Mouse (Mus musculus) lung, postnatal 0 days (tissue): ENCODE data around the gene Nat8f4.

Experiments used
- CTCF ChIP-seq: IDR thresholded peaks from 2 replicates; pipeline ENCODE4 v1.5.1; 2016; ENCODE audit warnings: antibody characterized with exemption, mild to moderate bottlenecking
- EP300 ChIP-seq: IDR thresholded peaks from 2 replicates; pipeline ENCODE4 v1.6.1; 2016; ENCODE audit warnings: antibody characterized with exemption, mild to moderate bottlenecking, control low read depth

DNA sequence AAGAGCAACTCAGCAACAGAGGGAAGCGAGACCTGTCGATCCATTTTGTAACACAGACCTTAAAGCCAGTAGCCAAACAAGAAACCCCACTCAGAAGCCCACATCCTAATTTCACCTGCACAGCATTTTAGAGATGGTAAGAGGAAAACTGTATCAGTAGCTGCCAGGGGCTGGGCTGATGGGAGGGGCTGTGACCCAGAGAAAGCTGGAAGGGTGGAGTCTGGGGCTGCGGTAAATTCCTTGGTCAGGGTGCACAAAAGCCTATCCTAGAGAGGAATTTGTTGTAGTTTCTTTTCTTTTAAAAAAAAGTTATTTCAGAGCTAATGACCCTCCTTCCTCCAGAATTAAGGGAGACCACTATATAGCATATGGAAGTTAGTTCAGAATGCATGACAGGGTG, 37.8 kb upstream of the Nat8f4 start:
- TF ChIP-seq CTCF = no peak
- TF ChIP-seq EP300 = no peak
